Mouse (Mus musculus) embryo, embryonic 10.5 days (tissue): Measurements from ENCODE around the gene Xndc1.

ENCODE experiments used
- DNase-seq: peaks from one replicate; pipeline ENCODE4 v3.0.0-alpha.2; 2015; ENCODE audit warnings: low spot score

The Xndc1 gene

DNA sequence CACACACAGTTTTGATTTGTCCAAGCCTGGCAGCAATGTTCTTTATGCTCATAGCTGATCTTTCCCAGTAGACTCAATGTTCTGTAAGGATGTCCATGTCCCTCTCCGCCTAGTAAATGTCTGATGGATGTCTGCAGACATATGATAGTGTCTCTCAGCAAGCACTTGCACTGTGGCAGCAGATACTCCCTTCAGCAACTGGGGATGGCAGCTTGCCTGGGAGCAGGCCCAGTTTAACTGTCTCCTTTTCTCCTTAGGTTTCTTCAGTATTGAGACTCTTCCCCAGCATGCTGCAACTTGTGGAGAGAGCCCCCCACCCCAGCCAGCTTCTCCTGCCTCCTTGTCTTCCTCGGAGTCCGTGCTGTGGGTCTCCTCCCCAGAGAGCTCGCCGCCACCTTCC lies 16.5 kb downstream of the Xndc1 start:
- DNase-seq, result no peak

DNA sequence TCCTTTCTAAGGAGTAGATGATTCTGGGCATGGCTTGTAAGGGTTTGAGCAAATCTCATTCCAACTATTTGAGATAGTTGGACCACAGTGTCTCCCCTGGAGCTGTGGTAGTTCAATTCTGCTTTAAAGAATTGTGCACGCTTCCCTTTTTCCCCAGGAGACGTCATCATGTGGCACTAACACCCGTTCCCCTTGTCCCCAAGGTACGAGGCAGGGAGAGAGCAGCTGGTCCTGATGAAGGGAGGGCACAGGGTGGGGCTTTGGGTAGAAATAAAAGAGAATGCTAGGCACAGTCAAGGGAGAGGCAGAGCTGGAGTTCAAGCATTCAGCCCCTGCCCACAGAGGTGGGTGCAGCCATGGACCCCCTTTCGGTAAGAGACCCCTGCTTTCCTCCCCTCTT lies 17.5 kb downstream of the Xndc1 start, which contains the start of gene Trpc2:
TSS of gene Trpc2 (plus strand) at position 301 of the 400 bp plus-strand sequence.
- no peak for DNase-seq

DNA sequence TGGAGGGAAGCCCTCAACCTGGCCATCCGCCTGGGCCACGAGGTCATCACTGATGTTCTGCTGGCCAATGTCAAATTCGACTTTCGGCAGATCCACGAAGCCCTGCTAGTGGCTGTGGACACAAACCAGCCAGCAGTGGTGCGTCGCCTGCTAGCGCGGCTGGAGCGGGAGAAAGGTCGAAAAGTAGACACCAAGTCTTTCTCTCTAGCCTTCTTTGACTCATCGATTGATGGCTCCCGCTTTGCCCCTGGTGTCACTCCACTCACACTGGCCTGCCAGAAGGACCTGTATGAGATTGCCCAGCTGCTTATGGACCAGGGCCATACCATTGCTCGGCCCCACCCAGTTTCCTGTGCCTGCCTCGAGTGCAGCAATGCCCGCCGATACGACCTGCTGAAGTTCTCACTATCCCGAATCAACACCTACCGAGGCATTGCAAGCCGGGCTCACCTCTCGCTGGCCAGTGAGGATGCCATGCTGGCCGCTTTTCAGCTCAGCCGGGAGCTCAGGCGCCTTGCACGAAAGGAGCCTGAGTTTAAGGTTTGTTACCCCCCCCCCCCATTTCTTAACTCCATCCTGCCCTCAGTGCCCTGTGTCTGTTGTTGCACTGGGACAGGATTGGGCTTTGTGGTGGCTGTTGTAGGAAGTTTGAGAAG lies 18.9 kb downstream of the Xndc1 start:
- DNase-seq, result no peak

DNA sequence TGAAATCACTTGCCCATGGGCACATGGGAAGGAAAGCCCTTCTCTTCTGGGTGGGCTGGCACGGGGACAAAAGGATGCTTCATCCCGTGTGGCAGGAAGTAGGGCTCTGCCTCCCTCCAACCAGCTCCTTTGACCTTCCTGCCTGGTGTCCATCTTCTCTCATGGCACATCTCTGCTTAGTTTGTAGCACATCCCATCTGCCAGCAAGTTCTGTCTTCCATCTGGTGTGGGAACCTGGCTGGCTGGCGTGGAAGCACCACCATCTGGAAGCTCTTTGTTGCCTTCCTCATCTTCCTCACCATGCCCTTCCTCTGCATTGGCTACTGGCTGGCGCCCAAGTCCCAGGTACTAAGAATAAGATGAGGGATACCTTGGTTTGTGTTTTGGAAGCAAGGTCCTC lies 22.0 kb downstream of the Xndc1 start:
- no peak for DNase-seq

- peak; percentile 84 for DNase-seq
Observed at GRCm38 (mm10) chr7:102099760-102100661, 34.7 kb downstream of the Xndc1 start.

- no peak for DNase-seq
Observed at GRCm38 (mm10) chr7:102100868-102101267, 35.6 kb downstream of the Xndc1 start.

DNA sequence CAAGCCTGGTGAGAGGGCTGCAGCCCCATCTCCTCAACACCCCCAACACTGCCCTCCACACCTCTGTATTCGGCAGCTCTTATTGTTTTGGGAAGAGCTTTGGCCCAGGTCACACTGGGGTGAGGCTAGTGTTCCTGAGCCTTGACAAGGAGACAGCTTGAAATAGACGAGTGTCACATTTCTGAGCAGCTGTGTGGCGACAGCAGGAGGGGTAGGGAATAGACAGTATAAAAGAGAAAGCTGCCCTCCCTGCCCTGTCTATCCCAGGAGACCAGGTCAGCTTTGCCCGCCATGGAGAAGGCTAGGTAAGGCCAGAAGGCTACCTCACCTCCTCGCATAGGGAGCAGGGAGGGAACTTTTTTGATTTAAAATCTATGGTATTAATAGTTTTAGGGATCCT lies 36.2 kb downstream of the Xndc1 start, which contains the start of gene Art1:
TSS of gene Art1 (plus strand) at position 257 of the 400 bp plus-strand sequence.
- DNase-seq, result peak; percentile 29

- DNase-seq, result peak; percentile 36
Observed at GRCm38 (mm10) chr7:102102241-102102640, 36.9 kb downstream of the Xndc1 start.

DNA sequence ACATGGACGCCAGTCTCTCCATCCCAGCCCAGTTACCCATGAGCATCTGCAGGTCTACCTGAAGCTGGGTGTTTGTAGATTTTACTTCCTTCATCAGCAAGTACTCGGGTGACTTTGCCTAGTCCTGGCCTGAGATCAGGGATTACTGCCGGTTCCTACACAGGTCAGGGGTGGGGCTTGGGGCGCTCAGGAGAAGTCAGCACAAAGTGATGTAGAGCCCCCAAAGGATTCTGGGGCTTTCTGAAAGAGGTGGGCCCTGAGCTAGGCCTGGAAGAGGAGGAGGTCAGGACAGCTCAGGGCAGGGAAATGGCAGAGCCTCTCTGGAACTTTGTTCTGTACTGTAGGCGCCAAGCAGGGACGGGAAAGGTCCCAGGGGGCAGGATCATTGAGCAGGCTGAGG lies 37.4 kb downstream of the Xndc1 start:
- DNase-seq, result no peak

DNA sequence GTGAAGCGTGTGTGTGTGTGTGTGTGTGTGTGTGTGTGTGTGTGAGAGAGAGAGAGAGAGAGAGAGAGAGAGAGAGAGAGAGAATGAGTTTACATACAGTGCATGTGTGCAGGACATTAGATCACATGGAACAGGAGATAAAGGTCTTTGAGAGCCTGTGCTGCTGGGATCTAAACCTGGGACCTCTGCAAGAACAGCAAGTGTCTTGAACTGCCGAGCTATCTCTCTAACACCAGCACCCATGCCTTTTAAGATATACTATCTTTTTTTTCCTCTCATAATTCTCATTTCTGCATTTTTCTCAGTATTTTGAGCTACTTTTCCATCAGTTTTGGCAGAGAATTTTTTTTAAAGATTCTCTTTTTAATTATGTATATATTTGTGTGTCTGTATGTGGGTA lies 38.2 kb downstream of the Xndc1 start:
- DNase-seq, result no peak

DNA sequence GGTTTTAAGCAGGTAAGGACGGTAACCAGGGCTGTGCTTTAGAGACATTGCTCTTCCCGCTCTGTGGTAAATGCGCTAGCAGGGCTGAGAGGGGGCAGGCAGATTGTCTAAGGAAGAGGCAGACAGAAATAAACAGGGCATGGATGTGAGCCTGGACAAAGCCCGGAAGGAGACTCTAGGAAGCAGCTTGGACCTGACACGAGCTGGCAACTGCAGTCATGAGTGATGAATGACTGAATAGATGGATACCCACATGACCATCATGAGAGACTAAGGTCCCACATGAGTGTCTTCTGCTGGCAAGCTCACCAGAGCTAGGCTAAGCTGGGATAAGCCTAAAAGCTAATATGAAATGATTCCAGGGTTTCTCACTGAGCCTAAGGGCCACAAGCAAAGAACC lies 38.8 kb downstream of the Xndc1 start:
- DNase-seq, result no peak

GRCm38 (mm10) chr7:102106700-102107141 lies 41.4 kb downstream of the Xndc1 start:
- DNase-seq, result peak; percentile 33

GRCm38 (mm10) chr7:102108206-102108605 lies 42.9 kb downstream of the Xndc1 start:
- DNase-seq, result no peak

DNA sequence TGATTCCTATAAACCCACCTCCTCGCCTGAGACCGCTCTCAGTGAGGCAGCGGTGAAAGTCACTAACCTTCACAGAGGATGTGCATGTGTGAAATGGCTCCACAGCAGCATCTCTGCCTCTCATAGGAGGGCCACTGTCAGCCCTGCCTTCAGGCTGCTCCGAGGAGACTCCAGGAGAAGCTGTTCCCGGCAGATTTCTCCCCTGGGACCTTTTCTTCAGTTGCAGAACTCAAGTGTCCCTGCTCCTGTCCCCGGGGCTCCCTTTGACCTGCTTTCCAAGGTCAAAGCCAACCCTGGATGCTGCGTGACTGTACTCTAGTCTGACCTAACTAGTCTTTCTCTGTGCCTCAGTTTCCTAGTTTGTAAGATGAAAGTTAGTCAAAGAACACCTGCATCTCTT lies 43.9 kb downstream of the Xndc1 start, which contains the start of gene Art5:
TSS of gene Art5 (minus strand) at position 319 of the 400 bp plus-strand sequence.
- DNase-seq, result no peak

GRCm38 (mm10) chr7:102109746-102110145 lies 44.4 kb downstream of the Xndc1 start:
- DNase-seq, result no peak

- no peak for DNase-seq
Observed at GRCm38 (mm10) chr7:102113151-102113729, 47.9 kb downstream of the Xndc1 start.

GRCm38 (mm10) chr7:102116579-102117331 lies 51.4 kb downstream of the Xndc1 start, which contains the start of gene Chrna10:
Chrna10 (minus strand) TSS chr7:102116828.
- no peak for DNase-seq

DNA sequence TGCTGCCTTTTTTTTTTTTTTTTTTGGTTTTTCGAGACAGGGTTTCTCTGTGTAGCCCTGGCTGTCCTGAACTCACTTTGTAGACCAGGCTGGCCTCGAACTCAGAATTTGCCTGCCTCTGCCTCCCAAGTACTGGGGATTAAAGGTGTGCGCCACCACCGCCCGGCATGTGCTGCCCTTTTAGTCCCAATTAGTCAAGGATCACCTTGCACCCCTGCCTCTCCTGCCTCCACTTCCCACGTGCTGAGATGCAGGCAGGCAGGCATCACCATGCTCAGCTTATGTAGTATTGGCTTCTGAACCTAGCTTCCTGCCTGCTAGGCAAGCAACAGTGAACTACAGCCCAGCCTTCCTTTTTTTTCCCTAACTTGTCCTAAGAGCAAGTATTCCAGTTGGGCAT lies 52.1 kb downstream of the Xndc1 start:
- DNase-seq, result no peak

GRCm38 (mm10) chr7:102120326-102120725 lies 55.0 kb downstream of the Xndc1 start:
- no peak for DNase-seq

- no peak for DNase-seq
Observed at GRCm38 (mm10) chr7:102132395-102132794, 67.1 kb downstream of the Xndc1 start.
